Mouse (Mus musculus): ENCODE data around the gene Wdsub1. TPM values are rescaled to one million over a fixed set of nuclear protein-coding genes. Genes with fewer than 3 reads are reported as not detected.

The Wdsub1 gene
- 7.2 and 8.2 TPM in 2 replicates for polyA plus RNA-seq (2015; fragmentation: Nextera tagmentation; extraction: Ambion mirVana)

DNA sequence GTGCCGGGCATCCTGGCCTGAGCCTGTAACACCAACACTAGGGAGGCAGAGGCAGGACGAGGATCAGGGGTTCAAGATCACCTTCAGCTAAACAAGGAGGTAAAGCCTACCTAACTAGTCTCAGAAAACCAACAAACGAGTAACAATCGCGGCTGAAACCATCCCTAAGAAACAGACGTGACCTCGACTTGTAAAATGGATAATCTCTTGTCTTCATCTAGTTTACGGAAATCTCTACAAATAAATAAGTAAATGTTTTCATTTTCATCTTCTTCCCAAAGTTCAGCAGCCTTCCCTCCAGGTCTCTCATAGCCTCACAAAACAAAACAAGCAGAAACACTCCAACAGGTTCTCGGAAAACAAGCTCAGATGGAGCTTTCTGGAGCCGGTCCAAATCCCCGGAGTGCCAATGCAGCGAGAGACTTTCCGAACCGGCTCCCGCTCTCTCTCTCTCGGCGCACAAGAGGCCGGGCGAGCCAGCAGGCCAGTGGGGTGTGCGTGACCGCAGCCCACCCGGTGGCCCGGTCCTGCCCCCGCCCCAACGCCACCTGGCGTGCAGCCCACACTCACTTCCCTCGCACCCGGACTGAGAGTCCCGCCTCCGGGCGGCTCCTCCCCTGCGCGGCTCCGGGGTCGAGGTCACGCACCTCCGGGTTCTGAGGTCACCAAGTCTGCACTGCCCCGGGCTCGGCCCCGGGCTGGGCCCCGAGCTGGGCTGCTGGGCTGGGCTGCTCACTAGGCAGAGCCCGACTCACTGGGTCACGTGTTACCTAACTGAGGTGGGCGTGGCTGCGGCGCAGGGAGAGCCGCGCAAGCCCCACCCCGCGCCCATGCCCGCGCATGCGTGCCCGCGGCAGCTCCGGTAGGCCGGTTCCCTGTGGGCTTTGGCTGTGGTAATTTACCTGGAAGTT is at the start of gene Wdsub1:
Gene Wdsub1 (minus strand): TSS at position 761 of the 911 bp plus-strand sequence.
- 2% methylated on average over 57 of the region's 57 CpGs for WGBS (ENCODE audit: insufficient replicate concordance)
- Histone ChIP-seq H3K4me3 (ENCODE audit: low read depth, low read length) (peak within 1 kb of the TSS; percentile 84), H3K36me3 (ENCODE audit: control insufficient read depth, insufficient read depth) (no peaks in the 10 kb centered on the region), H3K27ac (ENCODE audit: low read length) (peak within 1 kb of the TSS; percentile 80), H3K27me3 (ENCODE audit: control insufficient read depth, insufficient read depth, low read depth, low read length) (no peaks in the 10 kb centered on the region), H3K4me1 (ENCODE audit: control insufficient read depth, low read depth, low read length) (peaks cover 18% of the 10 kb centered on the region), H3K9ac (ENCODE audit: low read depth, low read length) (peak within 1 kb of the TSS; percentile 80), H3K9me3 (replicated peaks; ENCODE audit: control insufficient read depth, low read length) (no peaks in the 10 kb centered on the region), H3K4me2 (ENCODE audit: low read depth, low read length) (peak within 1 kb of the TSS; percentile 96)
- ATAC-seq (ENCODE audit: low read depth), result peak; percentile 94

GRCm38 (mm10) chr2:59913610-59914009 is 31.2 kb upstream of the Wdsub1 start:
- no peak overlapping the region for H3K4me3 ChIP-seq (ENCODE audit: low read depth, low read length)
- H3K4me1 ChIP-seq (ENCODE audit: control insufficient read depth, low read depth, low read length), result no peaks in the 10 kb centered on the region
- no peaks in the 10 kb centered on the region for H3K9me3 ChIP-seq (replicated peaks; ENCODE audit: control insufficient read depth, low read length)
- 88% methylated on average over 11 of the region's 11 CpGs for WGBS (ENCODE audit: insufficient replicate concordance)
- no peak for ATAC-seq (ENCODE audit: low read depth)
- H3K4me2 ChIP-seq (ENCODE audit: low read depth, low read length), result no peak overlapping the region
- no peak overlapping the region for H3K9ac ChIP-seq (ENCODE audit: low read depth, low read length)
- H3K27me3 ChIP-seq (ENCODE audit: control insufficient read depth, insufficient read depth, low read depth, low read length), result no peaks in the 10 kb centered on the region
- H3K36me3 ChIP-seq (ENCODE audit: control insufficient read depth, insufficient read depth), result peaks cover 8% of the 10 kb centered on the region
- H3K27ac ChIP-seq (ENCODE audit: low read length), result no peak overlapping the region

- no peak overlapping the region for H3K4me3 ChIP-seq (ENCODE audit: low read depth, low read length)
- no peak overlapping the region for H3K9ac ChIP-seq (ENCODE audit: low read depth, low read length)
- H3K9me3 ChIP-seq (replicated peaks; ENCODE audit: control insufficient read depth, low read length), result no peaks in the 10 kb centered on the region
- peaks cover 15% of the 10 kb centered on the region for H3K36me3 ChIP-seq (ENCODE audit: control insufficient read depth, insufficient read depth)
- H3K27me3 ChIP-seq (ENCODE audit: control insufficient read depth, insufficient read depth, low read depth, low read length), result no peaks in the 10 kb centered on the region
- no peaks in the 10 kb centered on the region for H3K4me1 ChIP-seq (ENCODE audit: control insufficient read depth, low read depth, low read length)
- H3K4me2 ChIP-seq (ENCODE audit: low read depth, low read length), result no peak overlapping the region
- WGBS (ENCODE audit: insufficient replicate concordance), result 80% methylated on average over 9 of the region's 9 CpGs
- H3K27ac ChIP-seq (ENCODE audit: low read length), result no peak overlapping the region
- ATAC-seq (ENCODE audit: low read depth), result no peak
Measured at GRCm38 (mm10) chr2:59908048-59908447, 25.7 kb upstream of the Wdsub1 start.

- Histone ChIP-seq H3K9ac (ENCODE audit: low read depth, low read length) (no peak overlapping the region), H3K36me3 (ENCODE audit: control insufficient read depth, insufficient read depth) (peaks cover 19% of the 10 kb centered on the region), H3K27ac (ENCODE audit: low read length) (no peak overlapping the region), H3K4me1 (ENCODE audit: control insufficient read depth, low read depth, low read length) (no peaks in the 10 kb centered on the region), H3K27me3 (ENCODE audit: control insufficient read depth, insufficient read depth, low read depth, low read length) (no peaks in the 10 kb centered on the region), H3K9me3 (replicated peaks; ENCODE audit: control insufficient read depth, low read length) (no peaks in the 10 kb centered on the region), H3K4me3 (ENCODE audit: low read depth, low read length) (no peak overlapping the region), H3K4me2 (ENCODE audit: low read depth, low read length) (no peak overlapping the region)
- no peak for ATAC-seq (ENCODE audit: low read depth)
- 84% methylated on average over 7 of the region's 7 CpGs for WGBS (ENCODE audit: insufficient replicate concordance)
Measured at GRCm38 (mm10) chr2:59904007-59904406, 21.6 kb upstream of the Wdsub1 start.

DNA sequence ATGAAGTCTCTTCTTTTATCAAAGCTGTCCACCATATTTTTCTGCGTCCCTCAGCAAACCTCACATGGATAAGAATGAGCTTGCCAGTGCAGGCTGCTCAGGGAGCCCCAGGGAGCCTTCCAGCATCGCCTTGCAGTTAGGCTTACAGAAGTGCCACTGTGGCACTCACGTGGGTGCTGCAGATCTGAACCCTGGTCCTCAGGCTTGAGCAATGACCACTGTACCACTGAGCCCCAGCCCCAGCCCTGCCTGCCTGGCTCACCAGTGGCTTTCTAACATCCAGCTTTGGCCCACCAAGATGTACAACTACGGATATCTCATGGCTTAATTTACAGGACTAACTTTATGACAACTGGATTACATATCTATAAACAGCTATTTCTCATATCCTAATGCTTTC is 16.3 kb upstream of the Wdsub1 start:
- ATAC-seq (ENCODE audit: low read depth), result no peak

DNA sequence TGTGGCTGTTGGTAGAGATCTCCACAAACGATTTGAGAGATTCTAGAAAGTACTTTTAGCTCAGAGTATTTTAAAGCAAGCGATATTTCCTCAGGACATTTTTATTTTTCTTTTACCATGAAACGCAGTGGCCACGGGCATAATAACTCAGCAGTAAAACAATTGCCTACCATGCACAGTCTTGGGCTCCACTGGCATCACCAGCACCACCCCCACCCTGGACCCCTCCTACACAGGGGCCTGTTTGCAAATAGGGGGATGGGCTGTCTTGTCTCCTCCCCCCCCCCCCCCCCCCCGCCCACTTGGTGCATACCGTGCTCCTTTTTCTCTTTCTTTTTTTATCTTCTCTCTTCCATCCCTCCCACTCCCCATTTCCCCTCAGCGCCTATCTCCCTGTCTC is 15.7 kb upstream of the Wdsub1 start:
- no peak overlapping the region for H3K9ac ChIP-seq (ENCODE audit: low read depth, low read length)
- no peak overlapping the region for H3K4me3 ChIP-seq (ENCODE audit: low read depth, low read length)
- H3K9me3 ChIP-seq (replicated peaks; ENCODE audit: control insufficient read depth, low read length), result no peaks in the 10 kb centered on the region
- no peaks in the 10 kb centered on the region for H3K4me1 ChIP-seq (ENCODE audit: control insufficient read depth, low read depth, low read length)
- no peak overlapping the region for H3K27ac ChIP-seq (ENCODE audit: low read length)
- peaks cover 12% of the 10 kb centered on the region for H3K36me3 ChIP-seq (ENCODE audit: control insufficient read depth, insufficient read depth)
- no peak overlapping the region for H3K4me2 ChIP-seq (ENCODE audit: low read depth, low read length)
- 84% methylated on average over 5 of the region's 7 CpGs for WGBS (ENCODE audit: insufficient replicate concordance)
- H3K27me3 ChIP-seq (ENCODE audit: control insufficient read depth, insufficient read depth, low read depth, low read length), result no peaks in the 10 kb centered on the region
- ATAC-seq (ENCODE audit: low read depth), result no peak

More for the DNA sequence above, 16.3 kb upstream of the Wdsub1 start:
- 72% methylated on average over 4 of the region's 4 CpGs for WGBS (ENCODE audit: insufficient replicate concordance)
- H3K4me1 ChIP-seq (ENCODE audit: control insufficient read depth, low read depth, low read length), result no peaks in the 10 kb centered on the region
- no peak overlapping the region for H3K9ac ChIP-seq (ENCODE audit: low read depth, low read length)
- no peaks in the 10 kb centered on the region for H3K27me3 ChIP-seq (ENCODE audit: control insufficient read depth, insufficient read depth, low read depth, low read length)
- no peaks in the 10 kb centered on the region for H3K9me3 ChIP-seq (replicated peaks; ENCODE audit: control insufficient read depth, low read length)
- H3K27ac ChIP-seq (ENCODE audit: low read length), result no peak overlapping the region
- H3K4me3 ChIP-seq (ENCODE audit: low read depth, low read length), result no peak overlapping the region
- H3K4me2 ChIP-seq (ENCODE audit: low read depth, low read length), result no peak overlapping the region
- H3K36me3 ChIP-seq (ENCODE audit: control insufficient read depth, insufficient read depth), result peaks cover 13% of the 10 kb centered on the region

GRCm38 (mm10) chr2:59896837-59897236 is 14.4 kb upstream of the Wdsub1 start:
- no peak overlapping the region for H3K4me2 ChIP-seq (ENCODE audit: low read depth, low read length)
- ATAC-seq (ENCODE audit: low read depth), result no peak
- H3K27ac ChIP-seq (ENCODE audit: low read length), result no peak overlapping the region
- no peak overlapping the region for H3K9ac ChIP-seq (ENCODE audit: low read depth, low read length)
- no peaks in the 10 kb centered on the region for H3K4me1 ChIP-seq (ENCODE audit: control insufficient read depth, low read depth, low read length)
- H3K36me3 ChIP-seq (ENCODE audit: control insufficient read depth, insufficient read depth), result peaks cover 10% of the 10 kb centered on the region
- 73% methylated on average over 8 of the region's 8 CpGs for WGBS (ENCODE audit: insufficient replicate concordance)
- H3K27me3 ChIP-seq (ENCODE audit: control insufficient read depth, insufficient read depth, low read depth, low read length), result no peaks in the 10 kb centered on the region
- no peak overlapping the region for H3K4me3 ChIP-seq (ENCODE audit: low read depth, low read length)
- no peaks in the 10 kb centered on the region for H3K9me3 ChIP-seq (replicated peaks; ENCODE audit: control insufficient read depth, low read length)

GRCm38 (mm10) chr2:59896400-59896799 is 14.0 kb upstream of the Wdsub1 start:
- Histone ChIP-seq H3K4me3 (ENCODE audit: low read depth, low read length) (no peak overlapping the region), H3K36me3 (ENCODE audit: control insufficient read depth, insufficient read depth) (peaks cover 10% of the 10 kb centered on the region), H3K4me2 (ENCODE audit: low read depth, low read length) (no peak overlapping the region), H3K27ac (ENCODE audit: low read length) (no peak overlapping the region), H3K9ac (ENCODE audit: low read depth, low read length) (no peak overlapping the region), H3K27me3 (ENCODE audit: control insufficient read depth, insufficient read depth, low read depth, low read length) (no peaks in the 10 kb centered on the region), H3K4me1 (ENCODE audit: control insufficient read depth, low read depth, low read length) (no peaks in the 10 kb centered on the region), H3K9me3 (replicated peaks; ENCODE audit: control insufficient read depth, low read length) (no peaks in the 10 kb centered on the region)
- WGBS (ENCODE audit: insufficient replicate concordance), result 61% methylated on average over 7 of the region's 7 CpGs
- ATAC-seq (ENCODE audit: low read depth), result no peak

DNA sequence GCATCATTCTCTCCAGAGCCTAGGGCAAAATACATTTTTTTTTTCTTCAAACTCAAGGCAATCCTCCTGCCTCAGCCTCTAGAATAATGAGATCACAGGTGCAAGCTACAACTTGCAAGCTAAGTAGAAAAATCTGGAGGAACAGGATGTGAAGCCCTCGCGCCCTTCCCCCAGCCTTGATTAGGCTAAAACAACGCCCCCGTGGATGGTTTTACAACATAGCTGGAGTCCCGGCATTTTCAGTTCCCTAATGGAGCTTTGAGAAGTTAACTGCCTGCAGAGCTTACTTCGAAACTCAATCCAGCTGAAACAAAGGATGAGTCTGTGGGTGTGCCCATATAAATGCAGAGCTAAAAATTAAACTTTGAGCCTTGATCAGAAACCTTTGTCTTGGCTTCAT is 7.3 kb upstream of the Wdsub1 start:
- no peaks in the 10 kb centered on the region for H3K36me3 ChIP-seq (ENCODE audit: control insufficient read depth, insufficient read depth)
- no peaks in the 10 kb centered on the region for H3K27me3 ChIP-seq (ENCODE audit: control insufficient read depth, insufficient read depth, low read depth, low read length)
- H3K9me3 ChIP-seq (replicated peaks; ENCODE audit: control insufficient read depth, low read length), result no peaks in the 10 kb centered on the region
- H3K9ac ChIP-seq (ENCODE audit: low read depth, low read length), result no peak overlapping the region
- no peaks in the 10 kb centered on the region for H3K4me1 ChIP-seq (ENCODE audit: control insufficient read depth, low read depth, low read length)
- WGBS (ENCODE audit: insufficient replicate concordance), result 61% methylated on average over 6 of the region's 6 CpGs
- no peak overlapping the region for H3K27ac ChIP-seq (ENCODE audit: low read length)
- no peak overlapping the region for H3K4me2 ChIP-seq (ENCODE audit: low read depth, low read length)
- H3K4me3 ChIP-seq (ENCODE audit: low read depth, low read length), result no peak overlapping the region
- ATAC-seq (ENCODE audit: low read depth), result no peak

Data from liver, embryonic 16.5 days (tissue).